Mouse (Mus musculus) forebrain, embryonic 14.5 days (tissue): ENCODE measurements at regions not wholly inside any gene's neighbourhood (a gene's known extent, or its start where the extent isn't known, plus 50 kb on each side); places are given as distances from the start of the nearest gene placed in this dataset.

Experiments used
- ATAC-seq: fragments of 200-750 bp; cut with Nextera tagmentation; 2 replicates; pipeline ENCODE4 v1.8.0; 2017; ENCODE audit warnings: mild to moderate bottlenecking, moderate library complexity
- DNase-seq: peaks from one replicate; pipeline ENCODE4 v3.0.0-alpha.2; 2015; ENCODE audit warnings: low spot score
- H3K27ac ChIP-seq: fragments of 300-500 bp; sonication (generic); 2 replicates; pipeline ENCODE4 v1.5.1; 2014; ENCODE audit warnings: low read depth, mild to moderate bottlenecking, control low read depth, low read length, moderate library complexity
- H3K27me3 ChIP-seq: fragments of 300-500 bp; sonication (generic); replicated peaks from 2 replicates; pipeline ENCODE4 v1.6.1; 2014; ENCODE audit warnings: low read length, control low read depth, mixed read lengths; ENCODE audit not compliant: control insufficient read depth, insufficient read depth
- H3K36me3 ChIP-seq: fragments of 300-500 bp; sonication (generic); 2 replicates; pipeline ENCODE4 v1.6.1; 2014; ENCODE audit warnings: low read length, control low read depth; ENCODE audit not compliant: control insufficient read depth, insufficient read depth
- H3K4me1 ChIP-seq: fragments of 300-500 bp; sonication (generic); 2 replicates; pipeline ENCODE4 v1.6.1; 2014; ENCODE audit warnings: antibody characterized with exemption, low read length, control low read depth; ENCODE audit not compliant: control insufficient read depth, insufficient read depth
- H3K4me2 ChIP-seq: fragments of 300-500 bp; sonication (generic); 2 replicates; pipeline ENCODE4 v1.6.1; 2014; ENCODE audit warnings: mild to moderate bottlenecking, control low read depth, low read length
- H3K4me3 ChIP-seq: fragments of 300-500 bp; sonication (generic); 2 replicates; pipeline ENCODE4 v1.5.1; 2014; ENCODE audit warnings: low read depth, low read length, control low read depth
- H3K9ac ChIP-seq: fragments of 300-500 bp; sonication (generic); 2 replicates; pipeline ENCODE4 v1.6.1; 2014; ENCODE audit warnings: mild to moderate bottlenecking, low read length, control low read depth, moderate library complexity
- H3K9me3 ChIP-seq: fragments of 300-500 bp; sonication (generic); replicated peaks from 2 replicates; pipeline ENCODE4 v1.6.1; 2016; ENCODE audit warnings: low read length, control low read depth, mixed read lengths; ENCODE audit not compliant: control insufficient read depth
- WGBS: fragments of 180-500 bp; shearing (Covaris S2); extraction: QIAGEN DNeasy Blood & Tissue Kit; methylation state at CpG from one replicate; pipeline ENCODE4 v1.1.7; 2014; 5-methylcytosine and 5-hydroxymethylcytosine counted together

DNA sequence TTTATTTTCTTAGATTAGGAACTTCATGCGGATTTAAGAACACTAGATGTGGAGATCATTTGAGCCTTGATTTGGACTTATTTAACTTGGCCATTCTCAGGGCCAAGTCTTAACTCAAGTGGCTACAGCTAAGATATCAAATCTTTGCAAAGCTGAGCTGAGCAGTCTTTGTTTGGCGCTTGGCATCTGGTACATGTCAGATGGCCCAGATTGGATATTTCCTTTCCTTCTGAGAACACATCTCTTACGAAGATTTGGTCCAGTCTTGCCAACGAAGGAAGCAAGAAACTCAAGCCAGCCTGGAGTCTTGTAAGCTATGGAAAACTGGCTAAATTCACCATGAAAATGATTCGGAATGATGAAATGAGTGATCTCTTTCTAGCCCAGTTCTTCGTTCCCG is 59.1 kb upstream of the Cdc42ep3 start:
- ATAC-seq = no peak
- Histone ChIP-seq H3K27ac (no peak overlapping the region), H3K36me3 (no peaks in the 10 kb centered on the region), H3K27me3 (no peaks in the 10 kb centered on the region), H3K9me3 (no peaks in the 10 kb centered on the region), H3K4me3 (no peak overlapping the region), H3K4me1 (no peaks in the 10 kb centered on the region), H3K4me2 (no peak overlapping the region), H3K9ac (no peak overlapping the region)
- no peak for DNase-seq
- WGBS = 87% methylated on average over 7 of the region's 7 CpGs

DNA sequence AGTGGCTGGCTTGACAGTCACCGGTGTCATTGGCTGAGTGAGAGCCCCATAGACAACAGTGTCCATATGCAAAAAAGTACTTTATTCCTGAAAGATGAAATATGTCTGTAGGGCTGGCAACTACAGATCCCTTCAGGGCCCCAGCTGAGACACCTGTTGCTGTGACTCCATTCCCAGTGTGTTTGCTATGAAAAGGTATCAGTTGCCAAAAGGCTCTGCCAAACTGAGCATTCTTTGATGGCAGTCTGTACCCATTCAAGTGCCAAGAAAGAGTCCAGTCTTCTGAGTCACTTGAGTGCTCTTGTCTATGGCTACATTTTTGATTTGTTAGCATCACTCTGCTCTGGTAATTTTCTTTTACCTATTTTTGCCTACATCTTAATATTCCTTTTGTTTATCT is 63.1 kb upstream of the Cdc42ep3 start:
- no peaks in the 10 kb centered on the region for H3K36me3 ChIP-seq
- H3K4me3 ChIP-seq = no peak overlapping the region
- no peak overlapping the region for H3K9ac ChIP-seq
- H3K4me1 ChIP-seq = no peaks in the 10 kb centered on the region
- no peak overlapping the region for H3K4me2 ChIP-seq
- no peaks in the 10 kb centered on the region for H3K9me3 ChIP-seq
- WGBS = 90% methylated on average over 1 of the region's 1 CpGs
- H3K27me3 ChIP-seq = no peaks in the 10 kb centered on the region
- no peak overlapping the region for H3K27ac ChIP-seq
- ATAC-seq (no peak), DNase-seq (peak; percentile 34)

DNA sequence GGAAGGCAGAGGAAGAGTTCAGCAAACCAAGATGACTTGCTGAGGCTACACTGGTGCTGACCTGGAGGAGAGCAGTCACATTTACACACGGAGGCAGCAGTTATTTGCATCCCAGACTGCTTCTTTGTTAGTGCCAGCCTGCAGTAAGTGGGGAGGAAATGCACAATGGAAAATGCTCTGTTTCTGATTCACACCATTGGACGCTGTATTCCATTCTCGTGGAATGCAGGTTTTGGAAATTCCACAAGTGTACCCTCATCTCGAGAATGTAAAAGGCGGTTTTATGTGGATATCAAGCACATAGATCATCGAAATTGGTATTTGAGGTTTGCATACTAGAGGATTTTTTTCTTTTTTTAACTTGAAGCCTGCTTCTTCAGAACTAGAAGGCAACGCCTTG is 66.7 kb upstream of the Cdc42ep3 start:
- Histone ChIP-seq H3K4me1 (no peaks in the 10 kb centered on the region), H3K27me3 (no peaks in the 10 kb centered on the region), H3K9ac (no peak overlapping the region), H3K9me3 (no peaks in the 10 kb centered on the region), H3K4me2 (no peak overlapping the region), H3K36me3 (no peaks in the 10 kb centered on the region), H3K4me3 (no peak overlapping the region), H3K27ac (no peak overlapping the region)
- 74% methylated on average over 7 of the region's 7 CpGs for WGBS
- ATAC-seq (no peak), DNase-seq (no peak)

DNA sequence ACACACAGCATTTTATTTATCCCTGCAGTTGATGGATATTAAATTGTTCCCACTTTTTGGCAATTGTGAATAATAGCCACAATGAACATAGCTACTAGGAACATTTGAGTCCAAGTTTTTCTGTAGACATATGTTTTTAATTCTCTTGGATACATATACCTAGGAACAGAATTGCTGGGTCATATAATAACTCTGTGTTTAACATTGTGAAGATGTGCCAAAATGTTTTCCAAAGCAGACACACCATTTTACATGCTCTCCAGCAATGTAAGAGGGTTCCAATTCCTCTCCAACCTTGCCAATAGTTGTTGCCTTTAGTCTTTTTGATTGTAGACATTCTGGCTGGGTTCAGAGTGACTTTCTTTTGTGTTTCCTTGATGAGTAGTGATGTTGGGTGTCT is 84.3 kb upstream of the Cdc42ep3 start:
- H3K36me3 ChIP-seq = no peaks in the 10 kb centered on the region
- ATAC-seq = no peak
- no peak for DNase-seq
- no peak overlapping the region for H3K9ac ChIP-seq
- H3K27ac ChIP-seq = no peak overlapping the region
- H3K4me2 ChIP-seq = no peak overlapping the region
- no peaks in the 10 kb centered on the region for H3K27me3 ChIP-seq
- no peaks in the 10 kb centered on the region for H3K9me3 ChIP-seq
- H3K4me3 ChIP-seq = no peak overlapping the region
- H3K4me1 ChIP-seq = no peaks in the 10 kb centered on the region

DNA sequence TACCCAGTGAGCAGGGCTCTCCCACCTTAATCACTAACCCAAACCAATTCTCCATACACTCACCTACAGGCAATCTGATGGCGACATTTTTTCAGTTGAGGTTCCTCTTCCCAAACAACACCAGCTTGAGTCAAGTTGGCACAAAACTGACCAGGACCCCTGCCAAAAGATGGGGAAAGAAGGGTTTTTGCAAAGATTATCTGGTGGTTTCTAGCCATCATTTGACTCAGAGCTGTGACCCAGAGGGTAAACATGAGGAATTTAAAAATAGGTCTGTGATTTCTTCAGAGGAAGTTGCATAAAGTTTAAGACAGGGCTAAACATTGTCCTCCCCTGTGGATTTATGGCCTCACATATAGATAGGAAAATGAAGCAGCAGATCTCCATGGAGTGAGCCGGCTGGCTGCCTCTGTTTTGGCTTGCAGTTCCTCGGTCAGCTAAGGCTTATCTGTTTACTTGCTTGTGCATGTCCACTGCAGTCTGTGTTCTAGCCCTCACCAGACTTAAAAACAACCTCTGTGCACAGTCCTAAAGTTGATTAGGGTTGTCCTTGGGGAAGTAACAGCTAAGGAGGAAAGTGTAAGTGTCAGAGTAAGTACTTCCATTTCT is 87.7 kb upstream of the Cdc42ep3 start:
- no peaks in the 10 kb centered on the region for H3K27me3 ChIP-seq
- ATAC-seq (no peak), DNase-seq (no peak)
- 92% methylated on average over 3 of the region's 3 CpGs for WGBS
- no peak overlapping the region for H3K9ac ChIP-seq
- no peak overlapping the region for H3K4me3 ChIP-seq
- H3K9me3 ChIP-seq = no peaks in the 10 kb centered on the region
- H3K4me1 ChIP-seq = no peaks in the 10 kb centered on the region
- no peak overlapping the region for H3K27ac ChIP-seq
- H3K36me3 ChIP-seq = no peaks in the 10 kb centered on the region
- H3K4me2 ChIP-seq = no peak overlapping the region

DNA sequence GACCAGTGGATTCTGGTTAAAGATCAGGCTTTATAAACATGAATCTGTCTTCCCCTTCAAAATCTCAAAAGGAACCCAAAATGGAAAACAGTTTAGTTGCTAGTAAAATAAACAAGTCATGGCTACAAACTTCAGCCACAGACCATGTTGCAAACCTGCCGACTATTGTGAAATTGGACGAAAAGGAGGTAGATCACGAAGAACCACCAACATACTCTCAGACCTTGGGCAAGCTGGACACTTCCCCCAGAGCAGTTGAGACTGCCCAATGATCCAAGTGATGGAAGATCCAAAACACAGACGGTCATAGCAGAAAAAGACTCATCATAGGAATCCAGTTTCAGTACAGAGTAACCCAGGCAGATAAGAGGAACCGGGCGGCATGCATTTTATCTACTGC is 92.3 kb upstream of the Cdc42ep3 start:
- Histone ChIP-seq H3K4me3 (no peak overlapping the region), H3K9me3 (no peaks in the 10 kb centered on the region), H3K27ac (no peak overlapping the region), H3K36me3 (no peaks in the 10 kb centered on the region), H3K4me1 (no peaks in the 10 kb centered on the region), H3K27me3 (no peaks in the 10 kb centered on the region), H3K4me2 (no peak overlapping the region), H3K9ac (no peak overlapping the region)
- 94% methylated on average over 6 of the region's 6 CpGs for WGBS
- ATAC-seq = no peak
- DNase-seq = no peak

DNA sequence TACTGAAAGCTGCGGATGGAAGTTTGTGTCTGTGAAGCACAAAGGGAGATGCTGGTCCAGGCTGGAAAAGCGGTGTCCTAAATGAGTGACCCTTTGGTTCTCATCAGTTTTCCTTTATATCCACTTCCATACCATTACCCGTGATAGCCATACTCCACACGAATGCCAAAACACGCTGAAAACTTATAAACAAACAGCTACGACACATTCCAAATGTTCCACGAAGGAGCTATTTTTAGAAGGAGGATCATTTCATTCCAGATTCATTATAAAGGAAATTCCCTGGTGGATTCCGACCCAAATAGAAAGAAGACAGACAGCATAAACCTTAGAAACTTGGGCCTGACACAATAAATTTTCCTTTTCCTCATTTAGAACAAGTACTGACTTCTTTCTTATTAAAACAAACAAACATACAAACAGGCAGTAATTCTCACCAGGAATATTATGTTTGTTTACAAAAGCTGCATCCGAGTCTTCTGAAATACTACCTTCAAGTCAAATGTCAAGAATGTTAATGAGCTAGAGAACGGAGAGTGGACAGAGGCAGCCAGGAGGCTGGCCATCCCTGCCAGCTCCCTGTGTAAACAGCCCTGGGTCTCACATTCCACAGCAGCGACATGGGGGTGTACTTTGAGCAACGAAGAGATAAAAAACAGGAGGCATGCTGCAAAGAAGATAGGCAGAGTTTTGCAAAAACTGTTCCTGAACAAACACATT is 96.4 kb upstream of the Cdc42ep3 start:
- Histone ChIP-seq H3K4me3 (no peak overlapping the region), H3K27ac (no peak overlapping the region), H3K27me3 (no peaks in the 10 kb centered on the region), H3K9me3 (no peaks in the 10 kb centered on the region), H3K9ac (no peak overlapping the region), H3K4me2 (no peak overlapping the region), H3K4me1 (no peaks in the 10 kb centered on the region), H3K36me3 (no peaks in the 10 kb centered on the region)
- no peak for ATAC-seq
- 55% methylated on average over 12 of the region's 12 CpGs for WGBS
- DNase-seq = no peak

DNA sequence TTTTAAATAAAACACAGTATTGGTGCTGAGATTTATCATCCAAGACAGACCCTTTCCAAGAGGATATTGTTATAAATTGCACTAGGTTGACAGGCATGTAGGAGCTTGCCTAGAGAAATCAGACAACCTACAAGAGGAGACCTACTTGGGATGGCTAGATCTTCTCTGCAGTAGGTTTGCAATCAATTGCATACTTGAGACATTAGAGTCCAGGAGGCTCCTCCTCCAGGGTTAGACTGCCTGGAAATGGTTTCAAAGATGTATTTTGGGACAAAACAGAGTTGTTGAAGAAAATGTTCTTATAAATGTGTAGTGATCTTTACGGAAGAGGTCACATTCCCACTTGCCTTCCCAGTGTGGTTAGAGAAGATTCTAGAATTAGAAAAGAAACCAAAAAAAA is 98.9 kb upstream of the Cdc42ep3 start:
- H3K9me3 ChIP-seq = no peaks in the 10 kb centered on the region
- no peak overlapping the region for H3K4me3 ChIP-seq
- WGBS = 93% methylated on average over 1 of the region's 1 CpGs
- no peaks in the 10 kb centered on the region for H3K4me1 ChIP-seq
- no peak overlapping the region for H3K4me2 ChIP-seq
- H3K9ac ChIP-seq = no peak overlapping the region
- no peak for ATAC-seq
- no peak for DNase-seq
- no peaks in the 10 kb centered on the region for H3K36me3 ChIP-seq
- no peak overlapping the region for H3K27ac ChIP-seq
- no peaks in the 10 kb centered on the region for H3K27me3 ChIP-seq

DNA sequence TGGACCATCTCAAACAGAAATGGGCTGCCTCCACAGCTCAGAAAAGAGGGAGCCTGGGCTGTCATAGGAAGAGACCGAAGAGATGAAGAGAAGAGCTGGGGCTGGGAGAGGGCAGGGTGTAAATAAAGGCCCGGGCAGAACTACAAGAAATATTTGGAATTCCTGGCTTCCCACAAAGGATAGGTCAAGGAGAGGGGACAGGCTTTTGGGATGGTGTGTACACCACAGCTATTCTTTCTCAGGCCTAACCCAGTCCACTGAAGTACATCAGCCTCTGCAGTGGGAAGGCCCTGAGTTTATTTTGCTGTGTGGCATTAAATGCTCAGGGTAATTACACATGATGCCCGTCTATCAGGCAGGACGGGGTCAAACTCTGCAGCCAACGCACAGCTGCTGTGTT is 99.6 kb upstream of the Cdc42ep3 start:
- Histone ChIP-seq H3K27me3 (no peaks in the 10 kb centered on the region), H3K27ac (no peak overlapping the region), H3K4me2 (no peak overlapping the region), H3K36me3 (no peaks in the 10 kb centered on the region), H3K4me1 (no peaks in the 10 kb centered on the region), H3K9ac (no peak overlapping the region), H3K9me3 (no peaks in the 10 kb centered on the region), H3K4me3 (no peak overlapping the region)
- DNase-seq (no peak), ATAC-seq (no peak)
- WGBS = 47% methylated on average over 5 of the region's 5 CpGs
